Mouse (Mus musculus) midbrain, embryonic 11.5 days (tissue): ENCODE results near the gene Hoxa13. TPM values are rescaled to one million over a fixed set of nuclear protein-coding genes. Genes with fewer than 3 reads are reported as not detected.

Experiments
- ATAC-seq: fragments of 200-750 bp; cut with Nextera tagmentation; 2 replicates; pipeline ENCODE4 v1.8.0; 2017; ENCODE audit warnings: moderate TSS enrichment, moderate library complexity; ENCODE audit not compliant: low FRiP score
- DNase-seq: peaks from one replicate; pipeline ENCODE4 v3.0.0; 2015; ENCODE audit warnings: low spot score; ENCODE audit errors: missing footprints
- H3K27ac ChIP-seq: fragments of 300-500 bp; sonication (generic); 2 replicates; pipeline ENCODE4 v1.5.1; 2014; ENCODE audit warnings: low read depth, low read length
- H3K27me3 ChIP-seq: fragments of 300-500 bp; sonication (generic); 2 replicates; pipeline ENCODE4 v1.6.1; 2014; ENCODE audit warnings: mild to moderate bottlenecking, low read length, moderate library complexity, mixed read lengths; ENCODE audit not compliant: control insufficient read depth, insufficient read depth
- H3K36me3 ChIP-seq: fragments of 300-500 bp; sonication (generic); 2 replicates; pipeline ENCODE4 v1.6.1; 2014; ENCODE audit warnings: mild to moderate bottlenecking, low read length, moderate library complexity, mixed read lengths; ENCODE audit not compliant: control insufficient read depth, insufficient read depth
- H3K4me1 ChIP-seq: fragments of 300-500 bp; sonication (generic); 2 replicates; pipeline ENCODE4 v1.6.1; 2014; ENCODE audit warnings: low read length; ENCODE audit not compliant: control insufficient read depth, insufficient read depth
- H3K4me2 ChIP-seq: fragments of 300-500 bp; sonication (generic); 2 replicates; pipeline ENCODE4 v1.6.1; 2014; ENCODE audit warnings: mild to moderate bottlenecking, moderate library complexity
- H3K4me3 ChIP-seq: fragments of 300-500 bp; sonication (generic); 2 replicates; pipeline ENCODE4 v1.5.1; 2014; ENCODE audit warnings: low read depth, low read length
- H3K9ac ChIP-seq: fragments of 300-500 bp; sonication (generic); 2 replicates; pipeline ENCODE4 v1.6.1; 2014; ENCODE audit warnings: low read length
- H3K9me3 ChIP-seq: fragments of 300-500 bp; sonication (generic); 2 replicates; pipeline ENCODE4 v1.6.1; 2016; ENCODE audit warnings: low read length; ENCODE audit not compliant: control insufficient read depth
- WGBS: fragments of 180-500 bp; shearing (Covaris S2); extraction: QIAGEN DNeasy Blood & Tissue Kit; methylation state at CpG from one replicate; pipeline ENCODE4 v1.1.7; 2014; 5-methylcytosine and 5-hydroxymethylcytosine counted together
- polyA plus RNA-seq: library from polyadenylated mRNA; unstranded; fragments of >200 nt; fragmentation: Nextera tagmentation; extraction: Ambion mirVana; gene quantifications from 2 replicates; pipeline ENCODE4 v1.2.1, GENCODE M21; 2014

The Hoxa13 gene
- polyA plus RNA-seq, 1 experiment from 2014 or later = not detected

- Histone ChIP-seq H3K4me2 (no peak overlapping the region), H3K36me3 (no peaks in the 10 kb centered on the region), H3K9me3 (no peaks in the 10 kb centered on the region), H3K4me1 (no peaks in the 10 kb centered on the region; the same call in 1 of the 2 replicates), H3K4me3 (no peak overlapping the region), H3K27ac (no peak overlapping the region), H3K9ac (no peak overlapping the region), H3K27me3 (peaks cover 93% of the 10 kb centered on the region)
- ATAC-seq = no peak
- no peak for DNase-seq
- WGBS = 3% methylated on average over 44 of the region's 44 CpGs
These were observed 30.9 kb downstream of the Hoxa13 start for GRCm38 (mm10) chr6:52229558-52230416.

- no peaks in the 10 kb centered on the region for H3K4me1 ChIP-seq
These were observed 31.9 kb downstream of the Hoxa13 start for GRCm38 (mm10) chr6:52228475-52229465.

GRCm38 (mm10) chr6:52227470-52228222 is 33.0 kb downstream of the Hoxa13 start:
- H3K27ac ChIP-seq = no peak overlapping the region
- WGBS = 3% methylated on average over 11 of the region's 11 CpGs

More at GRCm38 (mm10) chr6:52228475-52229465, 31.9 kb downstream of the Hoxa13 start:
- WGBS = 1% methylated on average over 38 of the region's 38 CpGs
- no peak overlapping the region for H3K27ac ChIP-seq
- H3K4me2 ChIP-seq = no peak overlapping the region
- ATAC-seq (no peak), DNase-seq (peak; percentile 97)
- no peak overlapping the region for H3K9ac ChIP-seq
- peaks cover 93% of the 10 kb centered on the region for H3K27me3 ChIP-seq
- H3K36me3 ChIP-seq = no peaks in the 10 kb centered on the region
- no peak overlapping the region for H3K4me3 ChIP-seq
- H3K9me3 ChIP-seq = no peaks in the 10 kb centered on the region

GRCm38 (mm10) chr6:52226569-52227257 is 34.0 kb downstream of the Hoxa13 start:
- 3% methylated on average over 26 of the region's 26 CpGs for WGBS
- Histone ChIP-seq H3K4me1 (no peaks in the 10 kb centered on the region), H3K4me3 (no peak overlapping the region), H3K9me3 (no peaks in the 10 kb centered on the region), H3K4me2 (no peak overlapping the region), H3K27me3 (peaks cover 93% of the 10 kb centered on the region), H3K9ac (no peak overlapping the region), H3K36me3 (no peaks in the 10 kb centered on the region), H3K27ac (no peak overlapping the region)
- DNase-seq (peak; percentile 96), ATAC-seq (no peak)

More at GRCm38 (mm10) chr6:52227470-52228222, 33.0 kb downstream of the Hoxa13 start:
- ATAC-seq (no peak), DNase-seq (peak; percentile 93)
- Histone ChIP-seq H3K36me3 (no peaks in the 10 kb centered on the region), H3K9ac (no peak overlapping the region), H3K9me3 (no peaks in the 10 kb centered on the region), H3K27me3 (peaks cover 93% of the 10 kb centered on the region), H3K4me2 (no peak overlapping the region), H3K4me3 (no peak overlapping the region), H3K4me1 (no peaks in the 10 kb centered on the region)

- H3K36me3 ChIP-seq = no peaks in the 10 kb centered on the region
- H3K27ac ChIP-seq = no peak overlapping the region
- peaks cover 97% of the 10 kb centered on the region for H3K27me3 ChIP-seq
- no peak overlapping the region for H3K4me2 ChIP-seq
- 0 out of 2 replicates have a peak, but pooled peaks cover 2% of the 10 kb centered on the region for H3K4me1 ChIP-seq
- WGBS = 2% methylated on average over 69 of the region's 69 CpGs
- DNase-seq (peak; percentile 95), ATAC-seq (no peak)
- no peak overlapping the region for H3K9ac ChIP-seq
- no peak overlapping the region for H3K4me3 ChIP-seq
- H3K9me3 ChIP-seq = no peaks in the 10 kb centered on the region
These were observed 34.8 kb downstream of the Hoxa13 start for GRCm38 (mm10) chr6:52225612-52226568.

- Histone ChIP-seq H3K9me3 (no peaks in the 10 kb centered on the region), H3K4me2 (no peak overlapping the region), H3K36me3 (no peaks in the 10 kb centered on the region), H3K27ac (no peak overlapping the region), H3K27me3 (peaks cover 97% of the 10 kb centered on the region), H3K9ac (no peak overlapping the region), H3K4me3 (no peak overlapping the region), H3K4me1 (0 out of 2 replicates have a peak, but pooled peaks cover 2% of the 10 kb centered on the region)
- ATAC-seq = no peak
- WGBS = 2% methylated on average over 32 of the region's 36 CpGs
- no peak for DNase-seq
These were observed 35.6 kb downstream of the Hoxa13 start for GRCm38 (mm10) chr6:52224895-52225611.
